Mouse (Mus musculus) naive thymus-derived CD4-positive, alpha-beta T cell, adult 5 months (primary cell): ENCODE measurements around the gene Myod1. TPM values are rescaled to one million over a fixed set of nuclear protein-coding genes. Genes with fewer than 3 reads are reported as not detected.

Experiments used
- polyA plus RNA-seq: library from polyadenylated mRNA; unstranded; fragments of 100-300 nt; shearing (Covaris generic); gene quantifications from one replicate; pipeline ENCODE4 v1.2.1, GENCODE M21; 2017

Myod1 gene
- not detected for polyA plus RNA-seq

DNA sequence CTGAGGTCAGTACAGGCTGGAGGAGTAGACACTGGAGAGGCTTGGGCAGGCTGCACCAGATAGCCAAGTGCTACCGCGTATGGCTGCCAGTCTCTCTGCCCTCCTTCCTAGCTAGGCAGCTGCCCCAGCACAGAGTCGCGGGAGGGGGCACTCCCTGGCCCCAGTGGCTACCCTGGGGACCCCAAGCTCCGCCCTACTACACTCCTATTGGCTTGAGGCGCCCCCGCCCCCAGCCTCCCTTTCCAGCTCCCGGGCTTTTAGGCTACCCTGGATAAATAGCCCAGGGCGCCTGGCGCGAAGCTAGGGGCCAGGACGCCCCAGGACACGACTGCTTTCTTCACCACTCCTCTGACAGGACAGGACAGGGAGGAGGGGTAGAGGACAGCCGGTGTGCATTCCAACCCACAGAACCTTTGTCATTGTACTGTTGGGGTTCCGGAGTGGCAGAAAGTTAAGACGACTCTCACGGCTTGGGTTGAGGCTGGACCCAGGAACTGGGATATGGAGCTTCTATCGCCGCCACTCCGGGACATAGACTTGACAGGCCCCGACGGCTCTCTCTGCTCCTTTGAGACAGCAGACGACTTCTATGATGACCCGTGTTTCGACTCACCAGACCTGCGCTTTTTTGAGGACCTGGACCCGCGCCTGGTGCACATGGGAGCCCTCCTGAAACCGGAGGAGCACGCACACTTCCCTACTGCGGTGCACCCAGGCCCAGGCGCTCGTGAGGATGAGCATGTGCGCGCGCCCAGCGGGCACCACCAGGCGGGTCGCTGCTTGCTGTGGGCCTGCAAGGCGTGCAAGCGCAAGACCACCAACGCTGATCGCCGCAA lies at the start of gene Myod1:
Gene Myod1 (plus strand): TSS at position 303 of the 836 bp plus-strand sequence.

DNA sequence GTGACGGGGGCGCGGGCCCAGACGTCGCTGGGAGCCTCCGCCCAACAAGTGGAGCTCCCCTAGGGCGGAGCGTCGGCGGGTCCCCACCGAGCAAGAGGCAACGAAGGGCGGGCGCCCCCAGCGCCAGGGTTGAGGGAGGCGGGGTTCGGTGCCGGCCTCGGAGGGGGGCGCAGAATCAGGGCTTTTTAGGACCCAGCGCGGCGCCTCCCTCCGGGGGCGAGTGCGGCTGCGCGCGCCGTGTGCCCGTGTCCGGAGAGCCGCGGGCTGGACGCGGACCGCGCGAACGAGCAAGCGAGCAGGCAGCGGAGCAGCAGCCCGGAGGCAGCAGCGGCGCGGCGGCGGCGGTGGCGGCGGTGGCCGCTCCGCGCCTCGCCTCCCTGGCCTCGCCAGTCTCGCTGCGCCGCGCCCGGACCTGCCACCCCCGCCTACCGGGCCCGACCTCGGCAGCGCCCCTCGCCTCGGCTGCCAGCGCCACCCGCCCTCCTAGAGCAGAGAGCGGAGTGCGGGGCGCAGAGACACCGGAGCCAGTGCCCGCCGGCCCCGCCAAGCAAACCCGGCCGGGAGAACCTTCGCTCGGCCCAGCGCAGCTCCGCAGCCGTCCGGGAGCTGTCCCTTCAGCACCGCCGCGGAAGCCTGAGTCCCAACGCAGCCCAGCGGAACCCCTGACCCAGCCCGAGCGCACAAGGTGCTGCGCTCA lies 20.1 kb downstream of the Myod1 start, which contains the start of gene Kcnc1:
Gene Kcnc1 (plus strand): TSS at position 267 of the 697 bp plus-strand sequence.

Other genes starting within 250 kb of the Myod1 start
- not detected for gene Abcc8, start 196.4 kb upstream of the Myod1 start, polyA plus RNA-seq
- not detected for gene Ush1c, start 138.0 kb upstream of the Myod1 start, polyA plus RNA-seq
- not detected for gene Otog, start 135.5 kb upstream of the Myod1 start, polyA plus RNA-seq
- gene Kcnc1, start 20.0 kb downstream of the Myod1 start, polyA plus RNA-seq, result 0.91 TPM